Mouse (Mus musculus): ENCODE results near the gene Otud7a.
"Not testable (repeated sequence)": the region's sequence is repeated elsewhere in the genome, so short reads cannot be mapped to it uniquely, and the experiment has no call there.

Gene Otud7a

DNA sequence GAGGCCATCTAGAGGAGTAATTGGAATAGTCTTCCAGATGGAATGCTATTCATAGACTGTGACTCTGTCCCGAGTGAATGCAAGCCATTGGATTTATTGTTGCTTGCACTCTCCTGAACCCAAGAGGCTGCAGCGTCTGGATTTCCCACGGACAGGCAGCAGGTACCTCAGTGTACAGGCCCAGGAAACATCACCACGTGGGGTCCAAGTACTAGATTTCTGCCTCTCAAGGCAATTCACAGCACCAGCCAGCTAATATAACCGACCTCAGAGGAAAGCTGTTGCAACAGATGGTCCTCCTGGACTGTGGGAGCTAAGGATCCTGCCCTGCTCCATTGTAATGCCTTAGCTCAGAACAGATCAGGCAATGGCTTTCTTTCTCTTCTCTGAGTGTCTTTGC is 111.8 kb downstream of the Otud7a start:
- DNase-seq (ENCODE audit: extremely low spot score, low read depth, low spot score) = no peak

DNA sequence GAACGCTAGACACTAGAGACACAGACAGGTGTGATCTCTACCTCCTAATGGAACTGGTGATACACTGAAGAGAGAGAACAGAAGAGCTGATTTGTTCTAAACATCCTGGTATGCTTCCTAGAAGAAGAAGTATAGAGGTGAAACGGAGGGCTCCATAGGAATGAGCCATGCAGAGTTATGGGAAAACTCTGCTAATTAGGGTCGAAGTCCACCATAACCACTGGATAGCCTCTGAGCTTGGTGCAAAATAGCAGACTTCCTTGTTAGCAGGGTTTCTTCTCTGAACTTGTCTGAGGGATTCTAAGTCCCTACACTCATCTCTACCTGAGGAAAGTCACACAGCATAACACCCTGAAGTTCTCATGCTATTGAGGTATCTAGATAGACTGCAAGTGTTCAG is 114.4 kb downstream of the Otud7a start:
- no peak for DNase-seq (ENCODE audit: extremely low spot score, low read depth, low spot score)

DNA sequence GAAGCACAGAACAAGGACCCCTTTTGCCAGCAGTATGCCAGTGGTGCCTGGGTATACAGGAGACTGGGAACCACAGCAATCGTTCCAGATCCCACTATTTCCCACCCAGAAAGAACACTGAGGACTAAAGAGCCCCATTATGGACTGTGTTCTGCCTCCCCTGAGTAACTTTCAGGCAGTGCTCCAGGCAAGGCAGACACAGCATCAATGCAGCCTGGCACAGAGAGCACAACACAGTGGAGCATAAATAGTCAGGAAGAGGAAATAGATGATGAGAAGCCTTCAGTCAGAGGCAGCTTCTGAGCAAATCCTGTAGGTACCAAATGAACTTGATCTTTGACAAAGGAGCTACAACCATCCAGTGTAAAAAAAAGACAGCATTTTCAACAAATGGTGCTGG is 115.1 kb downstream of the Otud7a start:
- no peak for DNase-seq (ENCODE audit: extremely low spot score, low read depth, low spot score)

DNA sequence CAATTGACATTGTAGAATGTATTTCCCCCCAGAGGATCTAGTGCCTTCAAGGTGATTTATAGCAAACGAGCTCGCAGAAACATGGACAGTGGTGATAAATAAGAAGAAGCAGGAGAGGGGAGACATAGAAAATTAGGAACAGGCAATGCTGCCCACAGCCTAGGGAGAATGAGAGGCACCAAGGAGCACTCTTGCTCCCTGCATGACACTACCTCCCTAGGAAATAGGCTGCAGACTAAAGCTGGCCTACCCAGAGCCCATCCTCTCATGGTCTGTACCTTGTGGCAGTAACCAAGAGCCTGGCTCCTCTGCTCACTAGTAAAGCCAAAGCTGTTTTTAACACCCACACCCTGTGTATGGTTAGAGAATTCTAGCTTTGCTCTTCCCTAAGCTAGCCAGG is 138.8 kb downstream of the Otud7a start:
- no peak for DNase-seq (ENCODE audit: extremely low spot score, low read depth, low spot score)

DNA sequence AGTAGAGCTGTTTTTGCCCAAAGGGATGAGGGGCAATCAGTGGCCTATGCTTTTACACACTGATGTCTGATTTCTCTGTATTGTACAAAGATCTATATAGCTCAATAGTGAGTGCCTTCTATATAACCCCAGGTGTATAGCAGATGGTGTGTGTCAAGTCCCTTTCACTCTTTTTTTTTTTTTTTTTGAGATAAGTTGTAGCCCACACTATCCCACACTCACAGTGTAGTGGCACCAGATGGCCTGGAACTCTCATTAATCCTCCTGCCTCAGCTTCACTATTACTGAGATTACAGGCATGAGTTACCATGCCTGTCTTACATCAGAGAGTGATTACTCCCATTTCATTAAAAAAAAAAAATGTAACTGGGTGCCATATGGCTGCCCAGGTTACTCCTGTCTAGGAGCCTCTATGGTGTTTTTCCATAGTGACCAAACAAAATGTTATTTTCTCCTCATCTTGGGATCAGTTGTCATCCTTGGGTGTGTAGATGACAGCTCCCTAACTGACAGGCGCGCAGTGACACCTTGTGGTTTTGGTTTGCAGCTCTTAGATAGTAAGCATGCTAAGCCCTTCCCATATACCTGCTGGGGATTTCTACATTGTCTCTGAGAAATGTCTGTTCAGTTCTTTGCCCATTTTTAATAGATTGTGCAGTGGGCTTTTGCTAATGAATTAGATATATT is 141.8 kb downstream of the Otud7a start:
- no peak for DNase-seq (ENCODE audit: extremely low spot score, low read depth, low spot score)

DNA sequence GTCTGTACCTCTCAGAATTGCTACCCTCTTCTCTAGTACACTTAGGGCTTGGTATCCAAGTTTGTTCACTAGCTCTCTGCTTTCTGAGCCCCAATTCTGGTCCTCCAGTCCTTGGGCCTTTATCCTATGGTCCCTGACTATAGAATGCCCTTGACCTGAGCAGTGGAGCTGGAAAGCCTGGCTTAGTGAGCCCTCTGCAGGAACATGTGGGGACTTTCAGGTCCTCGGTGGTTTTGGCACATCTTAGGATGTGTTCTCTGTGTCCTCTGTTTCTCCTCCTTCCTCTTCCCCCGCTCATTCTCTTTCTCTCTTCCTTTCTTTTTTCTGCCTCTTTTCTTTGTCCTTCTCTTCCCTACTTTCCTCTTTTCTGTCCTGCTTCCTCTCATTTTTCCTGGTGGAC is 145.8 kb downstream of the Otud7a start:
- DNase-seq (ENCODE audit: extremely low spot score, low read depth, low spot score) = no peak

DNA sequence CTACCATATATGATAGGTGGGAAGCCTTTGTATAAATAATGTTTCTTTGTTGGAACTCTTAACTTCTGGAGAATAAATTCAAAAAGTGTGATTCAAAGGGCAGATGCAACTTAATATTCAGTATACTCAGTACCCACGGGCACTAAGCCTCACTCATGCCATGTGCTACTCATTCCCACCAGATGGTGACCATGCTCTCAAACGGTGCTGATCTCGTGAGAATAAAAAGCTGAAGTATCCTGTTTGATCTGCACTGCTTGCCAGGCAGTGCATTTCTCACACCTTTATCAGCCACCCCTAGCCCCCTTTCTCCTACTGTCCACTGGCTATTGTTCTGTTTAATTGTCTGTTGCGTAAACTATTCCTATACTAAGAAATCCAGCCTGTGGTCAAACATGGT is 146.8 kb downstream of the Otud7a start:
- DNase-seq (ENCODE audit: extremely low spot score, low read depth, low spot score) = no peak

DNA sequence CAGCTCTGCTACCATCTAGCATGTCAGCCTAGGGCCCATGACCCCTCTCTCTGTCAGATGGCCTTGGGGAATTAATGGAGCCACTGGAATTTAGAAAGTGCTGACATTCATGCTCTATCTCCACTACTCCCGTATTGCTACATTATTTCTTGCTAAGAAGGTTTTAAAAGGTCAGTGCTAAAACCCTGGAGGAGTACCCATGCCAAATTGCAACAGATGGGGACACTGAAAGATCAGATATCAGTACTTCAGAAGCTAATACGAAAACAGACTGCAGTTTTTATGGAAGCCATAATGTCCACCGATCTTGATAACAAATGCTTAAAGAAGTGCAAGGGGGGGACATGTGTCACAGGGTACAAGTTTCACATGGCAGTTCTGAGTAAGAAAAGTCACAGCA is 147.5 kb downstream of the Otud7a start:
- no peak for DNase-seq (ENCODE audit: extremely low spot score, low read depth, low spot score)

DNA sequence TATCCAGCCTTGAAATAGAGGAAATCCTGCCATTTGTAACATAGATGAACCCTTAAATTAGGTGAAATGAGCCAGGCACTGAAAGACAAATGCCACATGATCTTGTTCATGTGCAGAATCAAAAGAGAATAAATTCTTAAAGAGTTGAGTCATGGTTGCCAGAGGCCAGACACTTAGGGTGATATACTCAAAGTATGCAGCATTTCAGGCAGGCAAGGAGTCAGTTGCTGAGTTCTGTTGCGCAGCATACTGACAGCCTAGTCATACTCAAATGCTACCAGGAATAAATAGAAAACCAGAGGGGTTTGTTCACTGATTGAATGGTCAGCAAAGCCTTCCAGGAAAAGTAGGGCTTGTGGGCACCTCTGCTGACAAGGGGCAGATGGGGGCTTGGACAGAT is 160.3 kb downstream of the Otud7a start:
- DNase-seq (ENCODE audit: extremely low spot score, low read depth, low spot score) = no peak

DNA sequence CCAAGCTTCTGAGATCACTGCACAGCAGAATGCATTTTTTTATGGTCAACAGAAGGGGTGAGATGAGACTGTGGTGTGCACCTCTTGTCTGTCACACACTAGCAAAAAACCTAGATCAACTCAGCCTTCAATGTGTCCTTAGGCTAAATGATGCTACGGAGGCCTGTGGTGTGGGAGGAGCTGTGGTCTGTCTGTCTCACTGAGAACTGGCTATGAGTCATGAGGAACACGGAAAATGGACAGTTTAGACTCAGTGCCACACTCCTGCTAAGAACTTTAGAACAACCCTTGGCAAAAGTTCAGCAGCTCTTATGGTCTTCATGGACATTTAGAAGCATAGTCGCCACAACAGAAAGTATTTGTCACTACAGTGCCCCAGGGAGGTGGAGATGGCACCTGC is 172.5 kb downstream of the Otud7a start:
- DNase-seq (ENCODE audit: extremely low spot score, low read depth, low spot score) = no peak

DNA sequence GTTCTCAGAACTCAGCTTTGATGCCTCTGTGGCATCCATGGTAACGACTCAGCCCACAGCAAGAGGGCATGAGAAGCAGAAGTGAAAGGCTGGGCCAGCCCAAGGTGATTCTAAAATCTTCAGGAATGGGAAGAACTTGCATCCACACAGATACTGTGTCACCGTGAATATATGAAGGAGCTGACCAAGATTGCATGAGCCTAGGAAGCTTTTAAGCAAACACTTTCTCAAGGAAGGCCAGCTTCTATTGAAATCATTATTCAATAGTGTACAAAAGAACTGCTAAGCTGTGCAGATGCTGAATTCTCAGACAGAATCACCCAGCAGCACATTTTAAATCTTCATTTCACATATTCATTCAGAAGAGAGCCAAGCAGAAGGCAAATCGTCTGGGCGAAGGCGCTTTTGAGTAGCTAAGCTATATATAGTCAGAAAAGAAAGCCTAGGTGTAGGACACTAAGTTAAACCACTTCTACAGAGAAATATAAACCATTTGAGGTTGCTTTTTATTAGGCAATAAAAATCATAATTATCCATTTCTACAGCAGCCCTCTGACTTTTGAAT is 176.3 kb downstream of the Otud7a start:
- DNase-seq (ENCODE audit: extremely low spot score, low read depth, low spot score) = no peak

DNA sequence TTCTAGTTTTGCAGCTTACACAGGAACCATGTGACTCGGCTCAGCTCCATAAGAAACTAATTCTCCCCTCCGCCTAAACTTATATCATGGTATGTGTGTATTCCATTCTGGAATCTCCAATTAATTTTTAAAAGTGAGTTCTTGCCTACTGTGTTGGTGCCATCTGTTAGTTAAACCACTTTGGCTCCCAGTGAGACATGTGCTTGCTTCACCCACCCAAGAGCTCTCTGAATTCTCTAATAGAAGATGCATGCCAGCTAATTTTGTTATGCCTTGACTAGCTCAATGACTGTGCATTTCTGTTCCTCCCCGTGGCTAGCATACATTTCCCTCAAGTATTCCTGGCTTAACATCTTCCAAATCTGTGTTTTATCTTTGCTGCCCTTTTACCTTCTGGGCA is 193.1 kb downstream of the Otud7a start:
- no peak for DNase-seq (ENCODE audit: extremely low spot score, low read depth, low spot score)

DNA sequence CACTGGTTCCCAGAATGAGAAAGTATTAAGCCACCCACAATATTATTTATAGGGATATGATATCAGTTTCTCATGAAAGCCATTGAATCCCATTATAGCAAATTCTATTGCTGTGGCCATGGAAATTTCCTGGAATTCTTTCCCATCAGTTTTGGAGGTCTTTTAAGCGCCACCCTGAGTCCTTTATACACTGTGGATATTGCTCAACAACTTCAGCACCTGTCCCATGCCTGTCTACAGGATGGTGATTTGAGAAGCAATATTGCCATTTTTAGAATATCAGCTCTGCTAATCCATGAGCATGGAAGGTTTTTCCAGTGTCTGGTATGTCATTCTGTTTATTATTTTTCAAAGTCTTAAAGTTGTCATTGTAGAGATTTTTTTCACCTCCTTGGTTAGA is 199.5 kb downstream of the Otud7a start:
- no peak for DNase-seq (ENCODE audit: extremely low spot score, low read depth, low spot score)

DNA sequence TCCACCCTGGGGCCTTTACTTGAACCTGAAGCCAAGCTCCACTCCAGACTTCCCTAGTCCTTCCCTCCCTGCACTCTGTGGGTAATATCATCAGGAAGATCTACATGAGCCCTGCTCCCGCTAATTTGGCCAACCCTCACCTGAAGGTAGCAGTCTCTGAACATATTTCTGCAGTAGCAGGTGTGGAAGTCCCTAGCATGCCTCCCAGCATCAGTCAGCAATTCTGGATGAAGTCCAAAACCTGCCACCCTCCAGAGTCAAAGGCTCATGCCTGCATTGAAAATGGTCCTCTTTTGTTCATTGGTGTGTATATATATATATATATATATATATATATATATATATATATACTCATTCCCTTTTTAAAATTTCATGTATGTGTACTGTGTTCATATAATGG is 202.6 kb downstream of the Otud7a start:
- DNase-seq (ENCODE audit: extremely low spot score, low read depth, low spot score) = no peak

DNA sequence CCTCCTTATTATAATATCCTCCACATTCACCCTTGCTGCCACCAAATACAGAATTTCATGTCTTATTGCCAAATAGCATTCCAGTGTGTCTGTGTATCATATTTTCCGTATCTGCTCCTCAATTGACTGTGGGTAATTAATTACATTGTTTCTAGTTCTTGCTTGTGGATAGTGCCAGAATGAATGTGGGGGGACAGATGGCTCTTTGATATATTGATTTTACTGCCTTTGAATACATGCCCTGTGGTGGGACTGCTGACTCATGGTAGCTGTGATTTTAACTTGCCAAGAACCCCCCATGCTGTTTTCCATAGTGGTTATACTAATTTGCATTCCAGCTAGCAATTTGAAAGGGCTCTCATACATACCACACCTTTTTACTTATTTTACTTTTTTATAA is 215.7 kb downstream of the Otud7a start:
- DNase-seq (ENCODE audit: extremely low spot score, low read depth, low spot score) = no peak

DNA sequence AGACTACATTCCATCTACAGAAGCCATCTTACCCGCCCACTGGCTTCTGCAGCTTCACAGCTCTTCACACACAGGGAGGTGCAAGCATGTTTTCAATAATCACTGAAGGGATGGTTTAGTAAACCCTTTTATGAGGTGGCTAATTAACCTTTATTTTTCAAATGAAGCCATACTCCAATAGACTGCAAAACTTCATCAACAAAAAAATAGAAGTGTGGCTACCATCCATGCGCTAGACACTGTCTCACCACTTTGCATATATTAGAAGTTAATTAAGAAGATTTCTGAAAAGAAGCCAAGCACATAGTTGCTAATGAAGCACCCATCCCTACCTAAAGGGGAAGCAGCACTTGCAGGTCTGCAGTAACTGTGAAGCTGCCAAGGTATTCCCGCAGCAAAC is 218.2 kb downstream of the Otud7a start:
- no peak for DNase-seq (ENCODE audit: extremely low spot score, low read depth, low spot score)

DNA sequence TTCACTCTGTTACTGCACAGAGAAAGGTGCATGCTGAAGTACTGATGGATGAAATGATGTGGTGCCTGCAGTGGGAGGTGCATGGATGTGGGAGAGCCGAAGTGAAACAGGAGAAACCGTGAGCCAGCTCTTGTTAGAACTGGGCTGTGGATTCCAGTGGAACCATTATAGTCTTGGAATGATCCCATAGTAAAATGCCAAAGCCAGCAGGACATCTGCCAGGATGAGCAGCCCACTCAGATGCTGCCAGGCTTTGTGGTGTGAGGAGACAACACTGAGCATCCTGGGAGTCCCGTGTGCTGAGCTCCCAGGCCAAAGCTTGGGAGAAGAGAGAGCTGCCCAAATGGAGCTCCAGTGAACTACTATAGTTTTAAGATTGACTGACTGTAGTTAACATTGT is 220.9 kb downstream of the Otud7a start:
- DNase-seq (ENCODE audit: extremely low spot score, low read depth, low spot score) = no peak

DNA sequence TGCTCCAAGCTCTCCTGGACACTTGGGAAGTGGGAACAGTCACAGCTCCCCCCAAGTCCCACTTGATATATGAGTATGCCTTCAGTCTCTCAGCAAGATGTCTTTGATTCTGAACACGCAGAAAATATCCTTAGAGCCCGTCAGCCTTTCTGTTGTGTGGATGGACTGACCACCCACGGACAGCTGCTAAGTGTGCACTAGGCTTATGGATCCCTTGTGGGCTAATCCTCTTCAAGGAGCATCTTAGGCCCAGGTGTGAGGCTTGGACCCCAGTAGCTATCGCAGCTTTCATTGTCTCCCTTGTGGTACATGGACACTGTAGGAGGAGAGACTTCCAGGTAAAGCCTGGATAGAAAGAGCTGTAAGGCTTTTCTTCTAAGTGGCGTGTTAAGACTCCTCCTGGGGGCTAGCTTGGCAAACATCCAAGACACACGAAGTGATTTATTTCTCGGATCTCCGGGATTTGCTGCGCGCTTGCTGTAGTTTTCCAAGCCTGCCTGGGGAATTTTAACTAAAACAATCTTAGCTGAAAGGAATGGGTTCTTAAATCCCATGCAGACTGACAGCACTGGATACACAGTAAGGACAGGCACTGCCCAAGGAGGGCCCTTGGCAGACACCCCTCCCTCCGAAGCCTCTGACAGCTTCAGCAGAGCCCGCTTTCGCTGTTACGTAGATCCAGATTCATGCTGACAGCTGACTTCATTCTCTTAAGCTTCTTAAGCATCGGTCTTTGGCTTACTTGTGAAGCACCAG is 223.6 kb downstream of the Otud7a start:
- DNase-seq (ENCODE audit: extremely low spot score, low read depth, low spot score) = no peak

DNA sequence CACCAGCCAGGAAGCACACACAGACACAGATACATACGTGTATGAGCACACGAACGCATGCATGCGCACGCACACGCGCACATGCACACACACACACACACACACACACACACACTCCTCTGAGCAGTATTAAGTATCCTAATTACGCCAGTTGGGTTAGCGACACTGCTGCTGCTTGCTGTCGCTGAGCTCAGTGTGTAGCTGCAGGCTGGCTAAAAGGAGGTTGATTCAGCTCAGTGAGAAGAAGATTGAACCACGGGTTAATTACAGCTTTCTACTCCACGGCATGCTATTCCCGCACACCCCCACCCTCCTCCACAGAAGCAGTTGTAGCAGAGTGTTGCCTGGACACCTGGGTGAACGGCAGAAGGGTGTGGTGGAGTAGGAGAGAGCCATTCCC is 224.4 kb downstream of the Otud7a start:
- DNase-seq (ENCODE audit: extremely low spot score, low read depth, low spot score) = no peak

DNA sequence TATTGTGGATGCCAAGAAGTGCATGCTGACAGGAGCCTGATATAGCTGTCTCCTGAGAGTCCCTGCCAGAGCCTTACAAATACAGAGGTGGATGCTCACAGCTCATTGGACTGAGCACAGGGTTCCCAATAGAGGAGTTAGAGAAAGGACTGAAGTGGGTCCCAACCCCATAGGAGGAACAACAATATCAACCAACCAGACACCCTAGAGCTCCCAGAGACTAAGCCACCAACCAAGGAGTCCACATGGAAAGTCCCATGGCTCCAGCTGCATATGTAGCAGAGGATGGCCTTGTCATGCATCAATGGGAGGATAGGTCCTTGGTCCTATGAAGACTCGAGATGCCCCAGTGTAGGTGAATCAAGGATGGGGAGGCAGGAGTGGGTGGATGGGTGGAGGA is 226.4 kb downstream of the Otud7a start:
- DNase-seq (ENCODE audit: extremely low spot score, low read depth, low spot score) = not testable (repeated sequence)

DNA sequence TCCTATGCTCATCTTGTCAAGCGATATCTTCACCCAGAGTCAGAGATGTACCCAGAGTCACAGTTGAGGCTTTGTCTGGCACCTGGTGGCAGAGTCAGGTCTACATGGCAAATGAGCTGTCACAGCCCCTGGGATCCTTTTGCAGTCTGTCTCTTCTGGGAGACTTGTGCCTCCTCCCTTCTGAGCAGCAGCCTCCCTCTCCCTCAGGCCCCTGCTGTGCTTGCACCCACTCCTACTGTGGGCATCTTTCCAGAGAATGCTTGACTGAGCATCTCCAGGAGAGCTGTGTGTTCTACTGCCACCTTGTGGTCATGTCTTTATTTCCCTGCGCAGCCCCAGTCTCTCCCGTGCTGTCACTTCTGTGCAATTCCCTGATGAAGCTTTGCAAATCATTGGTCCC is 227.4 kb downstream of the Otud7a start:
- DNase-seq (ENCODE audit: extremely low spot score, low read depth, low spot score) = peak; percentile 28

DNA sequence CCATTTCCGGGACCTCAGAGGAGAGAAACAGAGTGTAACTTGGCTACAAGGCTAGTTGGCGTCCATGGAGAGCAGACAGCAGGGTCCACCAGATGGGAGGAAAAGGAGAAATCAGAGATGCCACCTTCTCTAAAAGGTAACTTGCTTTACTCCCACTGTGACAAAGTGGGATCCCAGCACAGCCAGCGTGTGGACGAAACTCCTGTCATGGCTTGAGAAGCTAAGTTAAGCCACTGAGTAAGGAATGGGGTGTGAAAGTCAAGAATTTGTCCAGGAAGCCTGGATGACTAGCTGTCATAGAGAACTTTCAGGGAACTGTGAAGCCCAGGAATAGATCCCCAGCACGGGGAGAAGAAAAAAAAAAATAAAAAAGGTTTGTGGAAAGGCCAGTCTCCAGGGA is 232.1 kb downstream of the Otud7a start:
- DNase-seq (ENCODE audit: extremely low spot score, low read depth, low spot score) = no peak

DNA sequence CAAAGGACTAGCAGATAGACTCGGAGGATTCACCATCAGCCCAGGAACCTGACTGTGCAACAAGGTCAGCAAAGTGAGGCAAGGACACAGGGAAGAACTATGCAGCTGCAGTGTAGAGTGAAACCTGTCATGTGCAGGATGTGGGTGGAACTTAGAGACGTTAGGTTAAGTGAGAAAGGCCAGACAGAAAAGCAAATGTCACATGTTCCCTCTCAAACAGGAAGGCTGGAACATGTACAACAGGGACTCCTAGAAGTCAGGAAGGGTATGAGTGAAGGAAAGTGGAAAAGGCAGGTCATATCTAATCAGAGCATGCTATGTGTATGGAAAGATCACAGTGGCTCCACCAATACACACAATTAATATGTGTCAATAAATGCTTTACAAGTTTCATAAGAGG is 232.6 kb downstream of the Otud7a start:
- DNase-seq (ENCODE audit: extremely low spot score, low read depth, low spot score) = no peak

All from hindlimb bud, embryonic 11.5 days (tissue).